34 mouse cellular contexts compared by ENCODE assay signal in genomic region chr16:65359881-65360280, GRCm38 (mm10).
"Had no signal": no experiment of that assay in that cellular context is flagged by ENCODE, and none has a peak within 500 bp of the region (broad histone marks: within the 10 kb centered on the region; RNA-seq: fewer than 3 reads in every experiment).

No protein-coding gene starts in this region.

- DNase-seq: heart, postnatal 10 days; heart, postnatal 14 days; heart, postnatal 36 days; heart, postnatal 4 days; kidney, adult 11 months; kidney, adult 18-20 months; kidney, adult 2 months; kidney, adult 8-10 months; kidney, adult 9 months; kidney, postnatal 10 days; kidney, postnatal 14 days; kidney, postnatal 25 days; kidney, postnatal 36 days; kidney, postnatal 4 days; layer of hippocampus, adult 9-11 months had no signal

- H3K4me1 ChIP-seq: heart, embryonic 10.5 days; heart, embryonic 12.5 days; heart, embryonic 13.5 days; heart, embryonic 15.5 days; hindbrain, embryonic 10.5 days; hindbrain, embryonic 12.5 days; hindbrain, embryonic 13.5 days; hindbrain, embryonic 15.5 days; intestine, embryonic 15.5 days; kidney, embryonic 15.5 days had no signal

- H3K27me3 ChIP-seq: heart, embryonic 12.5 days; heart, embryonic 13.5 days; heart, embryonic 15.5 days; hindbrain, embryonic 12.5 days; hindbrain, embryonic 13.5 days; hindbrain, embryonic 15.5 days; intestine, embryonic 15.5 days; kidney, embryonic 15.5 days had no signal

- H3K27ac ChIP-seq: heart, embryonic 10.5 days; heart, embryonic 13.5 days; heart, embryonic 15.5 days; hindbrain, embryonic 10.5 days; hindbrain, embryonic 12.5 days; hindbrain, embryonic 13.5 days; hindbrain, embryonic 14.5 days; hindbrain, embryonic 15.5 days; hindbrain, postnatal 0 days; intestine, embryonic 15.5 days; kidney, embryonic 15.5 days; kidney, postnatal 0 days; layer of hippocampus, adult 2 months had no signal

- H3K36me3 ChIP-seq: heart, embryonic 10.5 days; heart, embryonic 12.5 days; heart, embryonic 13.5 days; heart, embryonic 15.5 days; hindbrain, embryonic 10.5 days; hindbrain, embryonic 12.5 days; hindbrain, embryonic 13.5 days; hindbrain, embryonic 15.5 days; intestine, embryonic 15.5 days; kidney, embryonic 15.5 days had no signal

- H3K9me3 ChIP-seq: heart, embryonic 10.5 days; heart, embryonic 12.5 days; heart, embryonic 13.5 days; heart, embryonic 15.5 days; hindbrain, embryonic 10.5 days; hindbrain, embryonic 12.5 days; hindbrain, embryonic 13.5 days; hindbrain, embryonic 15.5 days; intestine, embryonic 15.5 days; kidney, embryonic 15.5 days had no signal

- ATAC-seq: hindbrain, embryonic 16.5 days; hindbrain, postnatal 0 days; inflammation-experienced regulatory T-cells, adult 6 months; intestine, embryonic 15.5 days; intestine, embryonic 16.5 days; intestine, postnatal 0 days had no signal

- H3K4me3 ChIP-seq: heart, embryonic 10.5 days; heart, embryonic 12.5 days; heart, embryonic 13.5 days; heart, embryonic 15.5 days; hindbrain, embryonic 10.5 days; hindbrain, embryonic 12.5 days; hindbrain, embryonic 13.5 days; hindbrain, embryonic 15.5 days; intestine, embryonic 15.5 days; kidney, embryonic 15.5 days; layer of hippocampus, adult 2 months had no signal

- H3K9ac ChIP-seq: heart, embryonic 12.5 days; heart, embryonic 13.5 days; heart, embryonic 15.5 days; hindbrain, embryonic 12.5 days; hindbrain, embryonic 13.5 days; hindbrain, embryonic 14.5 days; hindbrain, embryonic 15.5 days; intestine, embryonic 15.5 days; kidney, embryonic 15.5 days had no signal

- H3K4me2 ChIP-seq: heart, embryonic 11.5 days; heart, embryonic 12.5 days; heart, embryonic 13.5 days; heart, embryonic 15.5 days; hindbrain, embryonic 12.5 days; hindbrain, embryonic 13.5 days; hindbrain, embryonic 14.5 days; hindbrain, embryonic 15.5 days; intestine, embryonic 15.5 days; kidney, embryonic 15.5 days had no signal
